Mouse (Mus musculus) olfactory bulb, adult 2 months (tissue): ENCODE data around the gene B3gntl1. TPM values are rescaled to one million over a fixed set of nuclear protein-coding genes. Genes with fewer than 3 reads are reported as not detected.

Experiments
- H3K27ac ChIP-seq: fragments of 200-500 bp; 2 replicates; pipeline ENCODE4 v1.5.1; 2012; ENCODE audit warnings: low read depth, low read length; ENCODE audit not compliant: insufficient read depth
- H3K4me1 ChIP-seq: fragments of 200-500 bp; 2 replicates; pipeline ENCODE4 v1.6.1; 2012; ENCODE audit warnings: low read length; ENCODE audit not compliant: control insufficient read depth, insufficient read depth
- H3K4me3 ChIP-seq: fragments of 200-500 bp; 2 replicates; pipeline ENCODE4 v1.5.1; 2012; ENCODE audit warnings: mild to moderate bottlenecking, low read depth, low read length, moderate library complexity; ENCODE audit not compliant: insufficient read depth
- CTCF ChIP-seq: fragments of 200-500 bp; IDR thresholded peaks from 2 replicates; pipeline ENCODE4 v1.5.1; 2012; ENCODE audit warnings: low read depth, mild to moderate bottlenecking, low read length, moderate library complexity; ENCODE audit not compliant: insufficient read depth
- POLR2A ChIP-seq: fragments of 200-500 bp; IDR thresholded peaks from 2 replicates; pipeline ENCODE4 v1.6.1; 2012; ENCODE audit warnings: mild to moderate bottlenecking, low read depth, low read length, moderate library complexity; ENCODE audit not compliant: insufficient read depth
- WGBS: fragments of 180-500 bp; shearing (Covaris S2); methylation state at CpG from one replicate; pipeline ENCODE4 v1.1.7; 2018; 5-methylcytosine and 5-hydroxymethylcytosine counted together
- polyA plus RNA-seq: library from polyadenylated mRNA; stranded (reverse); fragments of >200 nt; gene quantifications from 2 replicates; pipeline ENCODE4 v1.2.4, GENCODE M21; 2012; ENCODE audit warnings: low replicate concordance; ENCODE audit not compliant: missing spikeins, insufficient read depth, insufficient read length

B3gntl1 gene
- polyA plus RNA-seq, 1 experiment: not detected

GRCm38 (mm10) chr11:121703619-121704215 lies 30.8 kb upstream of the B3gntl1 start:
- Histone ChIP-seq H3K4me1 (peaks cover 22% of the 10 kb centered on the region), H3K27ac (no peak overlapping the region), H3K4me3 (peak overlapping the region; percentile 57)
- WGBS: 15% methylated on average over 16 of the region's 16 CpGs
- no peak for TF ChIP-seq CTCF
- TF ChIP-seq POLR2A: no peak

- H3K4me3 ChIP-seq: peak overlapping the region; percentile 57
- no peak for TF ChIP-seq CTCF
- no peak for TF ChIP-seq POLR2A
- 1% methylated on average over 40 of the region's 40 CpGs for WGBS
- H3K4me1 ChIP-seq: peaks cover 25% of the 10 kb centered on the region
- H3K27ac ChIP-seq: no peak overlapping the region
Observed at GRCm38 (mm10) chr11:121702895-121703618, 30.1 kb upstream of the B3gntl1 start.

DNA sequence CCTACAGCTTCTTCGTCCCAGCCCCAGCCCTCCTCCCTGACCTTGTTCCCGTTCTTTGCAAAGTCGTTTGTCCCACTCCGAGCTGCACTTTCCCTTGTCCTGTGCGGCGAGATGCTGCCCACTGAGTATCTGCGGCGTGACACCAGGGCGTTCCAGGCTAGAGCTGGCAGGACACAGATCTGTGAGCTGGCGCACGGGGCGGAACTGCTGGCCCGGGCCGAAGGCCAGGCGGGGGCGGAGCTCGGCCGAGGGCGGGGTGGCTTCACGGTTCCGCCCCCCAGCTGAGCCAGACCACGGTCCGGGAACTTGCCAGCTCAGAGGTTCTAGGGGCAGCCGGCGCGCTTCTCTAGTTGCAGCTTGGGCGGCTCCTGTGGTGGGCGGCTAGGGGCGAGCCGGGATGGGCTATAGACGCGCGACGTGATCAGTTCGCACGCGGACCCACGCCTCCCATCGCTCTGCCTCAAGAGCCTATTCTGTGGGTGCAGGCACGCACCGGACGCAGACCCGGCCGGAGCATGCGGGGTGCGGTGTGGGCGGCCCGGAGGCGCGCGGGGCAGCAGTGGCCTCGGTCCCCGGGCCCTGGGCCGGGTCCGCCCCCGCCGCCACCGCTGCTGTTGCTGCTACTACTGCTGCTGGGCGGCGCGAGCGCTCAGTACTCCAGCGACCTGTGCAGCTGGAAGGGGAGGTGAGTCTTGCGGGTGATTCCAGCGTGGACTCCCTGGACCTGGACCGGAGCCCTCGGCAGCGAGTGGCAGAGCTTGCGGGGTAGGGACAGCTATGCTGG lies 29.4 kb upstream of the B3gntl1 start:
- TF ChIP-seq CTCF (no peak), POLR2A (no peak)
- H3K4me3 ChIP-seq: peak overlapping the region; percentile 57
- H3K4me1 ChIP-seq: peaks cover 25% of the 10 kb centered on the region
- H3K27ac ChIP-seq: no peak overlapping the region
- 2% methylated on average over 69 of the region's 69 CpGs for WGBS

GRCm38 (mm10) chr11:121701244-121701643 lies 28.3 kb upstream of the B3gntl1 start, which contains the start of gene Metrnl:
Metrnl (plus strand) TSS chr11:121701544.
- 94% methylated on average over 5 of the region's 5 CpGs for WGBS

DNA sequence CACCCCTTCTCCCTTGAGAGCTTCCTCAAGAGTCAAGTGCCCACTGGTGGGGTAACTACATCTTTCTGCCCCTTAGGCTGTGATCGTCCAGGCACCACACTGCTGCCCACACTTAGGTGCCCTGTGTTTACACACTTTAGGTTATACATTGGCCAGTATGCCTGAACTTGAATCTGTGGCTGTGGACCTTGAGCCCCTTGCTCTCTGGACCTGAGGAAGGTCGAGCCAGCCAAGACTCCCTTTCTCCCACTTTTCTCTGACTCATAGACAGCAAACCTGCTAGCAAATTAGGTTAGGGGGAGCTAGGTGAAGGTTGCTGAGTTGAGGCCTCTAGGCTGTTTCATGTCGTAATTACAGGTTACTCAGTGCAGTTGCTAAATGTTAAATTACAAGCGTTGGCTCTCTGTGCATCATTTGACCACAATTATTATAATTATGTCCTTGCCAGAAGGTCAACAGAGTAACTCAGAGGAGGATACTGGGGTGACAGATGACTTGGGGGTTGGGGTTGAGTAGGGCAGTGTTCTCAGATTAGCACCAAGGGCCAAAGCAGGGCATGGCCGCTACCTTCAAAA lies 25.5 kb upstream of the B3gntl1 start:
- Histone ChIP-seq H3K4me3 (no peak overlapping the region), H3K4me1 (peaks cover 19% of the 10 kb centered on the region), H3K27ac (no peak overlapping the region)
- 79% methylated on average over 5 of the region's 5 CpGs for WGBS
- no peak for TF ChIP-seq POLR2A
- no peak for TF ChIP-seq CTCF

More at GRCm38 (mm10) chr11:121701244-121701643, 28.3 kb upstream of the B3gntl1 start, which contains the start of gene Metrnl:
- Histone ChIP-seq H3K27ac (no peak within 1 kb of the TSS), H3K4me1 (peaks cover 25% of the 10 kb centered on the region), H3K4me3 (peak within 1 kb of the TSS; percentile 57)
- TF ChIP-seq POLR2A (no peak), CTCF (no peak)

- Histone ChIP-seq H3K4me3 (no peak overlapping the region), H3K4me1 (0 out of 2 replicates have a peak, but pooled peaks cover 7% of the 10 kb centered on the region), H3K27ac (no peak overlapping the region)
- no peak for TF ChIP-seq CTCF
- TF ChIP-seq POLR2A: no peak
- WGBS: 93% methylated on average over 4 of the region's 4 CpGs
Observed at GRCm38 (mm10) chr11:121697271-121697670, 24.3 kb upstream of the B3gntl1 start.

DNA sequence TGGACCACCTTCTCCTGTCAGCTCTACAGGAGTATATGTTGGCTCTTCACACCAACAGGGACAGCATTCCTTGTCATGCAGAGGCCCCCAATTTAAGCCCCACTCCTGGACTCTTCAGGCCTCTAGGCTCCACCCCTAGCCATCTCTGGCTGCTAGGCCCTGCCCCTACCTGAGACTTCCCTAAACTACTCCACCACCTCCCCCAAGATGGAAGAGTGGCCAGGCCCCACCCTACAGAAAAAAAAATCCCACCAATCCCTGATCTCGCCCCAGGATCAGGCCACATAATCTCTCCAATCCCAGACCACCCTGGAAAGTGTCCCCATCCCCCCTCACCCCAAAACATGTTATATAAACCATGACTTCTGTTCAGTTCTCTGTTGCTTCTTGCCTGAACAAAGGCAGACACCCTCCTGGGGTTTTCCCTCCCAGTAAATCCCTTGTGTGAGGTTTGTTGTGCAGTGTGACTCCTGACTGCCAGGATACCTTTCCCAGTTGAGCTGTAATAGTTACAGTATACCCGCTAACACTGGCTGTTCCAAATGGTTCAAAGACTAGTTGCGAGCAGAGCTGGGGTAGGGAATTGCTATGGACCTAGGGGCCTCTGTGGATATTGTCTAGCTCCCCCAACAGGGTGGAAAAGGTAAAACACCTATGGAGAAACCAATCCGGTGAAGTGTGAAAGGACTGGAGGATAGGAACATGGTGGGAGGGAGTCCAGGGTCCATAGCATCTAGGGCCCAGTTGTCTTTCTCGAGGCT lies 22.5 kb upstream of the B3gntl1 start:
- Histone ChIP-seq H3K4me3 (no peak overlapping the region), H3K4me1 (0 out of 2 replicates have a peak, but pooled peaks cover 3% of the 10 kb centered on the region), H3K27ac (no peak overlapping the region)
- WGBS: 89% methylated on average over 5 of the region's 5 CpGs
- TF ChIP-seq POLR2A (no peak), CTCF (no peak)

- 95% methylated on average over 2 of the region's 2 CpGs for WGBS
- TF ChIP-seq POLR2A (no peak), CTCF (no peak)
- no peak overlapping the region for H3K4me3 ChIP-seq
Observed at GRCm38 (mm10) chr11:121688024-121688423, 15.1 kb upstream of the B3gntl1 start.

More at GRCm38 (mm10) chr11:121688024-121688423, 15.1 kb upstream of the B3gntl1 start:
- H3K4me1 ChIP-seq: peaks cover 4% of the 10 kb centered on the region; the same call in 1 of the 2 replicates
- no peak overlapping the region for H3K27ac ChIP-seq
